Mouse (Mus musculus) adrenal gland (tissue): ENCODE measurements around the gene Sbno2.

Experiments
- intact Hi-C: fragments of 180-260 bp; cut with DNase I; formaldehyde crosslinking; loops from one replicate; pipeline ENCODE4 v1.15.1; 2025

The Sbno2 gene

DNA sequence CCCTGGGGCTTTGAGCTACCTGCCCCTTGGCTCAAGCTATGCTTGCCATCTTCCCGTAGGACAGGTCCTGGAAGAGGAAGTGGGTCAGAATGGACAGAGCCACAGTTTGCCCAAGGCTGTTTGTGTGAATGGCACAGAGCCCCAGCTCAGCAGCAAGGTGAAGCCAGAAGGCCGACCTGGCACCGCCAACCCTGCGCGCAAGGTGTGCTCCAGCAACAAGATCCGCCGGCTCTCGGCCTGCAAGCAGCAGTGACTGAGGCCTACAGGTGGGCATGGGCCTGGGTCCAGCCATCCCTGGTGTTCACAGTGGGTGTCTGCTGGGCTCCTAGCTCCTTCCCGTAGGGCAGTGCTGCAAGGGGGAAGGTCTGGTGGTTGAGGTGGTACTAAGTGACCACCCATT is 24.5 kb upstream of the Sbno2 start:
- intact Hi-C loops = no loop called here

DNA sequence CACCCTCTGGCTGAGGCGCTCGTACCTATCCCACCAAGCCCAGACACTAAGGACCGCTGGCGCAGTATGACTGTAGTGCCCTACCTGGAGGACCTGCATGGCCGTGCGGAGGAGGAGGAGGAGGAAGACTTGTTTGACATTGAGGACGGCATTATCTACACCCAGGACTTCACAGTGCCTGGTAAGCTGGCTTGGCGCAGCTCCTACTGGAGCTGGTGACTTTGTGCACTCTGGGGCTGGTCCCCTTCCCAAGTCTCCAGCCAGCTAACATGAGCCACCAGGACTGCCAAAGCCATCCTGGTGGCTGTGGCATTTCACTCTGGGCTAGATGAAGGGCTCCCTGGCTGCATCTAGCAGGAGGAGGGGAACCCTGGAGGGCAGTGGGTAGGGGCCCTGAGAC is 22.5 kb upstream of the Sbno2 start:
- intact Hi-C loops = no loop called here

DNA sequence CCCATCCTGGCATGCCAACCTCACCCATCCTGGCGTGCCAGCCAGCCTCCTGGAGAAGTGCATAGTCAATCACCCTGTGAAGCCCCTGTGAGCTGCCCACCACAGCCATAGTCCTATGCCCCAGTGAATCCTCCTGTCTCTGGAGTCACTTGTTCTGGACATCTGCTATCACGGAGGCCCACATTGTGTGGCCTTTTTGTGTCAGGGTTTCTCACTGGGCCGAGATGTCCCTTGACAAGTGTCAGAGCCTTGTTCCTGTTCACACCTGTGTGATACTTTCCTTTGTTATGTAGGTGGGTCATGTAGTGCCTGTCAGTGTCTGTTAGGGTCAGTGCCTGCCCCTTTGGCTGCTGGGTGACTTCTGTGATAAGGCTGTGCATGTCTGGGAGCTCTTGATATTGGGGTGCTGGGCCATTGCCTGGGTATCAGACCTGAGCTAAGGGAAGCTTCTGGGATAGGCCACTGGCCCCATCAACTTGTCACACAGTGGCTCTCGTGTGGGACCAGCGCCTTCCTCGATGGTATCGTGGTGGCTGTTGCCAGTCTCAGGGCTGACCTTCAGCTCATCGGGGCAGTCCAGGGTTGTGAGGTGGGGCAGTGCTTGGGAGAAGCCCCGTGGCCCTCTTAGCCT is 18.7 kb upstream of the Sbno2 start:
- intact Hi-C loops = no loop called here

DNA sequence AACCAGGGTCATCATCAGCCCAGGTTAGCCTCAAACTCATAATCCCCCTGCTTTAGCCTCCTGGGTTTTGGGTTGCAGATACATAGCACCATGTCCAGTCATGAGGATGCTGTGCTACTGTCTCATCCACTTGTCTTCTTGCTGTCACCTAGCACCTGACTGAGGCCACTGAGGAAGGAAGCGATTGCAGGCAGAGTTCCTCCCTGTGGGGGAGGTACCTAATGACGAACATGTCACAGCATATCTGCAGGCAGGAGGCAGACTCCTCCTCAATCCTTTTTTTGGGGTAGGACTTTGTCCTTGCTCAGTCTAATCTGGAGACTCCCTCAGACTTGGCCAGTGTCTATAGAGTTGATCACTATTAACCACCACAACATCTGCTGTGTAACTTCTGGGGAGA is 16.3 kb upstream of the Sbno2 start:
- intact Hi-C loops = no loop called here

DNA sequence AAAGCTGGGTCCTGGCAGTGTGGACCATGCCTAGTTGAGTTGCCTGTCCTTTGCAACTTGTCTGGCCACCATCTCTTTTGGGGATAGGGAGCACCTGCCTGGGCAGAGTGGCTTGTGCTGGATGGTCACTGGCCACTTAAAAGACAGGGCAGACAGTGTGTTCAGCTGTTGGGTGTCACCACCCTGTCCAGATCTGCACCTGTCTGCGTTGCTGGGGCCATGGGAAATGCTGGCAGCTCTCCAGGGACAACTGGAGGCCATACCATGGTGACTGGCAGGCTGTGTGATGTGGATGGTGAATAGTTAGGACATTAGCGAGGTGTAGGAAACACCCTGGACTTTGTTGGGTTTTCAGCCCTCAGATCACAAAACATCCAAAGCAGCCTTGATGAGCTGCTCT is 14.8 kb upstream of the Sbno2 start:
- intact Hi-C loops = no loop called here

GRCm38 (mm10) chr10:80118552-80118951 is 13.2 kb upstream of the Sbno2 start:
- intact Hi-C loops = loop anchor here (2.0 kb wide), 1 partner anchor 16 kb away; no protein-coding TSS in a partner anchor

DNA sequence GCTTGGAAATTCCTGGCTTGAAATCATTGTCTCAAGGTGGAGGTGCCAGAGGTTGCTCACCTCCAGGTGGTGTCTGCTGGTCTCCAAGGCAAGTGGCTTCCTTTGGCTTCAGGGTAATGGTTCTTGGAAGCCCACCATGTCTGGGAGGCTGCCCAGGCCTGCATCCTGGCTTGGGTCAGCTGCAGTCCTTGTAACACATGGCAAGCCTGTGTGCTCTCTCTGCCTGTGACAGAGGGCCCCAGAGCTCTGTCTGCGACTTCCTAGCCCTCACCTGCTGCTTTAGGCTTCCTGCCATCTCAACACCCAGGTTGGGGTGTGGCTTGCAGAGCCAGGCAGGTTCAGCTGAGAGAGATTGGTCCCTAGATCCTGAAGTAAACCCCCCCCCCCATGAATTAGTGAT is 12.4 kb upstream of the Sbno2 start:
- intact Hi-C loops = loop anchor here (2.0 kb wide), 1 partner anchor 17 kb away; no protein-coding TSS in a partner anchor

DNA sequence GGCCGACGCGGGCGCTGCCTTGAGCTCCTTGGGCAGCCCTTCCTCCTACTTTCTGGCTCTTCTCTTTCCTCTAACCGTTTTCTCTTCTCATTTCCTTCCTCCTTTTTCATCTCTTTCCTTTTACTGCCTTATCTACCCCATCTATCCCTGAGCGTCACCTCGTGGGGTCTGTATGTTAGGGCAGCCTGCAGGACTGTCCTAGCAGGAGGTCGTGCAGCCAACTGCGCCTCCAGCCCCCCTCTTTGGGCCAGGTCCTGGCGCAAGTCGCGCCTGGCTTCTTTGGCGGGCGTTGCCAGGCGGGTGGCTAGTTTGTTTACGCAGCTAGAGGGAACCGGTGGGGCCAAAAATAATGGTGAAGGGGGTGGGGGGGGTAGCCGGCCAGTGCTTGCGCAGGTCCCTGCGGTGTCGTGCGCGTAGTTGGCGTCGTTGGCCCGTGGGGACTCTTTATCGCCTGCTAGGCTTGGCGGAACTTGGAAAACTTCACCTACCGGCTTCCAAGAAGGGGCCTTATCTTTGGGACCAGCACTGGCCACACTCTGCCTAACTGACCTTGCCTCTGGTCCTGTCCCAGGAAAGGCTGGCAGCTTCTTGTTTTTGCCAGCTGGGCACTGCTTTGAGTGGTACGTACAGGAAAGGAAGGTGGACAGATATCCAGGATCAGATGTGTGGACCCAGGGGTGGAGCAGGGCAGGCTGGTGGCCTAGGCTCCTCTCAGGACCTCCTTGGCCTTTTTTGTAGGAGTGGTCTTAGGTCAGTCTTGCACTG is 11.7 kb upstream of the Sbno2 start:
- intact Hi-C loops = no loop called here

- intact Hi-C loops = no loop called here
These were observed 11.2 kb upstream of the Sbno2 start for GRCm38 (mm10) chr10:80116563-80116926.

DNA sequence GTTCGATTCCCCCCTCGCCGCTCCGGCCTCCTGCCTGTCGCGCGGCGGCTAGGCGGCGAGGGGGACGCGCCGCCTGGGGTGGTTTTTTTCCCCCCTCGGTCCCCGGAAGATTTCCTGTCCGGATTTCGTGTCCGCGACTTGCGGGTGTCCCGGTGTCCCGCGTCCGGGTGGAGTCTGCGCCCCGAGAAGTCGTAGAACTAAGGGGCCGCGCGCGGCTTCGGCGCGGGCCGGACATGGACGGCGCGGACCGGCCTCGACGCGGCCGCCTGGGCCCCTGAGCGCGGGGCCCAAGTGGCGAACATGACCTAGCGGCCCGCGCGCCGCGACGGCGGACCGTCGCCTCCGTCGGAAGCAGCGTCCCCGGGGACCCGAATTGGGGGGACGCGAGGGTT is 10.6 kb upstream of the Sbno2 start:
- intact Hi-C loops = loop anchor here (1.0 kb wide), 1 partner anchor 63 kb away; no protein-coding TSS in a partner anchor

GRCm38 (mm10) chr10:80115290-80115943 is 10.0 kb upstream of the Sbno2 start, which contains the start of gene Stk11:
TSS of gene Stk11 (plus strand) at chr10:80115803.
- intact Hi-C loops = loop anchor here (1.0 kb wide), 1 partner anchor 62 kb away; no protein-coding TSS in a partner anchor

GRCm38 (mm10) chr10:80114341-80115284 is 9.2 kb upstream of the Sbno2 start:
- intact Hi-C loops = loop anchor here (1.0 to 5.0 kb wide), 4 partner anchors 37 to 127 kb away; partner anchors contain the start of genes Cnn2 and Polr2e

- intact Hi-C loops = no loop called here
These were observed 2.3 kb upstream of the Sbno2 start for GRCm38 (mm10) chr10:80107678-80108077.

DNA sequence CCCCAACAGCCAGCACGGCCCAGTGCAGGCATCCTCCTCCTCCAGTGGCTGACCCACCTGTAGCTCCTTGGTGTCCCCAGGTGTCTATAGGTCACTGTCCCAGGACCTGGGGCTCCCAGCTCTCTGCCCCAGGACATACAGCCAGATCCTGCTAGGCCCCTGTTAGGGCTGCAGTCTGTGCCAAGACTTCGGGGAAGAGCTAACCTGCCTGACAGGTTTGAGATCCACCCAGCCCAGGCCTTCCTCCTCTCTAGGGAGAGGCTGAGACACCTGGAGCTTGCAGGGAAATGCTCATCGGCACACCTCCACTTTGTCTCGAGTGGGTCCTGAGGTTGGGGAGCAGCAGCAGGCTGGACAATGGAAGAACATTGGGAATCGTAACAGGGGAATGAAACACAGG is 555 bp upstream of the Sbno2 start:
- intact Hi-C loops = no loop called here

GRCm38 (mm10) chr10:80104181-80104580 is 1.2 kb downstream of the Sbno2 start:
- intact Hi-C loops = no loop called here

DNA sequence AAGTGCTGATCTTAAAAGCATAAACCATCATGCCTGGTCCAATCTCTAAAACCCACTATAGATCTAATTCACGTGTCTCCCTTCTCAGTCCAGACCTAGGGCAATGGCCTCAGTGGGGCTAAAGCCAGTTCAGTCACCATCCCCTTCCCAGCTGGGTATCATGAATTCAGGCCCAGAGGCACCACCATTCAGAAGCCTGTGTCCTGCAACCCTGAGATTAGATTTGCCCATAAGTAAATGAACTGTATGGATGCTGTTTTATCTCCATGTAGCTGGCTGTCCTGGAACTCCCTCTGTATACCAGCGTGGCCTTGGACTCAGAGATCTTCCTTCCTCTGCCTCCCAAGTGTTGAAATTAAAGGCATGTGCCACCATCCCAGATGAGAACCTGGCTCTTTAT is 2.3 kb downstream of the Sbno2 start:
- intact Hi-C loops = no loop called here

GRCm38 (mm10) chr10:80102216-80102915 is 3.0 kb downstream of the Sbno2 start:
- intact Hi-C loops = no loop called here

GRCm38 (mm10) chr10:80100982-80101381 is 4.4 kb downstream of the Sbno2 start:
- intact Hi-C loops = no loop called here

DNA sequence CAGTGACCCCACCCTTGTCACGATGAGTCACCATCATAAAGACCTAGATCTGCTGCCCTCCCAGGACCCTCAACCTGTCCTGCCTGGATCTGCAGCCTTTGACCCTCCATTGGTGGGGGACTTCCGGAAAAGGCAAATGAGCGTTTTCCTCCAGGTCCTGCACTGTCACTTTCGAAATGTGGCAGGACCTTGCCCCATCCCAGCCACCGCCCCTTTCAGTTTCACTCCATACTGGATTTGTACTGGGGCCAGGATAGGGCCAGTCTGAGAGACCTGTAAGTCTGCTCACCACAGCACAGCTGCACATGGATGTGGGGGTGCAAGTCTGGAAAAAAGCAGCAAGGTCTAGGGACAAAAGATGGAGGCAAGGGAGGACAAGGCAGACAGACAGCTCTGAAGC is 6.7 kb downstream of the Sbno2 start:
- intact Hi-C loops = no loop called here

- intact Hi-C loops = no loop called here
These were observed 8.1 kb downstream of the Sbno2 start for GRCm38 (mm10) chr10:80097275-80097674.
